Mouse (Mus musculus) erythroblast, embryonic 14.5 days (primary cell): ENCODE data around the gene Bcat2. TPM values are rescaled to one million over a fixed set of nuclear protein-coding genes. Genes with fewer than 3 reads are reported as not detected.
A peak's percentile ranks its signal among the peaks of the same experiment; 100 is the strongest.

Experiments used
- H3K27me3 ChIP-seq: 2 replicates; pipeline ENCODE4 v1.6.1; 2012; ENCODE audit warnings: inconsistent platforms; ENCODE audit not compliant: control insufficient read depth
- H3K36me3 ChIP-seq: 2 replicates; pipeline ENCODE4 v1.6.1; 2012; ENCODE audit warnings: mild to moderate bottlenecking, inconsistent platforms; ENCODE audit not compliant: control insufficient read depth
- H3K4me1 ChIP-seq: 2 replicates; pipeline ENCODE4 v1.6.1; 2012; ENCODE audit warnings: inconsistent platforms; ENCODE audit not compliant: control insufficient read depth
- H3K4me3 ChIP-seq: replicated peaks from 2 replicates; pipeline ENCODE3; 2012; ENCODE audit warnings: moderate library complexity, mild to moderate bottlenecking, inconsistent platforms
- H3K9me3 ChIP-seq: 2 replicates; pipeline ENCODE4 v1.6.1; 2012; ENCODE audit warnings: low read length, inconsistent platforms, mixed read lengths; ENCODE audit not compliant: control insufficient read depth
- GATA1 ChIP-seq: IDR thresholded peaks from 2 replicates; pipeline ENCODE4 v1.6.1; 2012; ENCODE audit warnings: low read length, inconsistent platforms, mixed read lengths
- TAL1 ChIP-seq: IDR thresholded peaks from 3 replicates; pipeline ENCODE4 v1.6.1; 2012; ENCODE audit warnings: low read length, inconsistent platforms, mixed read lengths
- polyA plus RNA-seq: library from polyadenylated mRNA; stranded (reverse); fragments of >175 nt; gene quantifications from 2 replicates; pipeline ENCODE4 v1.2.3, GENCODE M21; 2012

Gene Bcat2
- polyA plus RNA-seq, 1 experiment, result 1.1 TPM

DNA sequence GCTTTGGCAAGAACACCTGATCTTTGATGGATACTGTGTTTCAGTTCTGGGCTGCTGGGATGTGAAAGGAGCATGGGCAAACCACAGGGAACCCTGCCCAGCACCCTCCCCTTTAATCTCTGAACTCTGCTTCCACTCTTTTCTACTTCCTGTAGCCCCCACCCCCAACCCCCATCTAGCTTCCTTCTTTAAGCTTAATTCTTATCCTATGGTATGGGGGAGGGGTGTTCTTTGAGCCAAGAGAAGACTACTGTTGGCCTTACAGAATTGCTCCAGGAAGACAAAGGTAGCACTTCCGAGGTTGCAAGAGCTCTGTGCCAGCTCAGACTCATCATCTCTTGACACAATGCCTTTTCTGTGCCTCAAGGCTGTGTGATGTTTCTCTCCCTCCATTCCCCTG is 2.0 kb downstream of the Bcat2 start:
- Histone ChIP-seq H3K27me3 (no peaks in the 10 kb centered on the region), H3K4me1 (peaks cover 61% of the 10 kb centered on the region), H3K9me3 (no peaks in the 10 kb centered on the region), H3K4me3 (no peak overlapping the region), H3K36me3 (peaks cover 33% of the 10 kb centered on the region)
- TF ChIP-seq GATA1 (no peak), TAL1 (no peak)

DNA sequence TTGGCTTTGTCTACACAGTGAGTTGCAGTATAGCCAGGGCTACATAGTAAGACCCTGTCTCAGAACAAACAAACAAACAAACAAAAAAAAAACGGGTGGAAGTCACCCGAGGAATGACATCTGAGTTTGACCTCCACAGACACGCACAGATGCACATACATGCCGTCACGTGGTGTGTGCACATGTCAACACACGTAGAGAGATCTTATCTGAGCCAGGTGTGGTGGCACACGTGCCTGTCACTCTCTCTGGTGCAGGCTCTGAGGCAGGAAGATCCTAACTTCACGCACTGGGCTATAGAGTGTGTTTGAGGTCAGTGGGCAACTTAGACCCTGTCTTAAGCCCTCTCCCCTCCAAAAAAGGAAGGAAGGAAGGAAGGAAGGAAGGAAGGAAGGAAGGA is 4.0 kb downstream of the Bcat2 start:
- no peaks in the 10 kb centered on the region for H3K9me3 ChIP-seq
- peaks cover 41% of the 10 kb centered on the region for H3K4me1 ChIP-seq
- no peaks in the 10 kb centered on the region for H3K27me3 ChIP-seq
- peaks cover 45% of the 10 kb centered on the region for H3K36me3 ChIP-seq
- H3K4me3 ChIP-seq, result peak overlapping the region; percentile 53
- no peak for TF ChIP-seq GATA1
- no peak for TF ChIP-seq TAL1

DNA sequence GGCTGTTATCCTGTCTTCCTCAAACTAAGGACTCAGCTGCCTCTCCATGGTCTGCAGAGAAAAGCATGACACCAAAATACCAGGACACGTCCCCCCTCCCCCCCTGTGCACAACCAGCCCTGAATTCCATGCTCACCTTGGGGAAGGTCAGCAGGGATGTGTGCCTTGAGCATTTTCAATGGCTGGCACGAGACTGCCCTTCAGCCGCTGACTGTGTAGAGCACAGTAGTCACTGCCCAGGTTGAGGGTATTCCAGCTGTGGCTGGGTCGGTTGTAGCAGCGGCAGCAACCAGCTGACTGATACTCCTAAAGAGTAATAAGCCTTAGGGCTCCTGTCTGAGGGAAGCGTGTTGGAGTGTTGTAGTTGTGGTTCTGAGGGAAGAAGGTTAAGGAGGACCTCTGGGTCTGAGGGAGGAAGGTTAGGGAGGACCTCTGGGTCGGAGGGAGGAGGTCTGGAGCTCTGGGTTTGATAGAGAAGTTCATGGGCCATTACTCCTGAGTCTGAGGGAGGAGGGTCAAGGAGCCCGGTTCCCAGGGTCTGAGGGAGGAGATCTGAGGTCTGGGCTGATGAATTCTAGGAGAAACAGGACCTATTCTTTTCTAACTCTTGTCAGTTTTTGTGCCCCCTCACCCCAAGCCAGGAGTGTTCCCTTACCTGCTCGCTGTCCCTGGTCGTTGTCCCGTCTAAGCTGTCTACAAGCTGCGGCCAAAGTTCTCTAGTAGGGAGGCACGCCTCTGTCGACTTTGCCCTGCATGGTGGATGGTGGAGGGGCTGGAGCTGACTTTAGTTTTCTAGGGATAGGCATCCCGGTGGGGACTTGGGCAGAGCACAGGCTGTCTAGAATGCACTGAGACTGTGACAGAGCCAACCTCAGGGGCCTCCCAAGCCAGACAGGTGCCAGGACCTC is 4.8 kb downstream of the Bcat2 start:
- H3K9me3 ChIP-seq, result no peaks in the 10 kb centered on the region
- H3K27me3 ChIP-seq, result no peaks in the 10 kb centered on the region
- H3K4me1 ChIP-seq, result peaks cover 33% of the 10 kb centered on the region
- peak overlapping the region; percentile 53 for H3K4me3 ChIP-seq
- no peak for TF ChIP-seq TAL1
- peaks cover 43% of the 10 kb centered on the region for H3K36me3 ChIP-seq

DNA sequence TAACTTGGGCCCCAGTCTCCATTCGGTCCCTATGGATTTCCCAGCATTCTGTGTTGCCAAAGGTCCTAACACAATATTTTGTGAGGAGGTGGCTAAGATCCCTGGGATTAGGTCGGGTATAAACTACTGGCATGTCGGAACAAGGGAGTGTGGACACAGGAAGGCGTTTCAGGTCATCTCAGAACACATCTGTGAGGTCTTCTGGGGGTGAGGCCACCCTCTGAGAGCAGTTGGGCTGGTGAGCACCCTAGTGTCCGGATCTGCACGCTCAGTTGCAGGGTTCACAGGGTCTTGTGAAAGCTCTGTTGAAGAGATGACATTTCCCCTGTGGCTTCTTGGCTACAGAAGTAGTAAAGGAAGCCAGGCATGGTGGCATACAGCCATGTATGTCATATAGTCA is 16.0 kb downstream of the Bcat2 start:
- H3K9me3 ChIP-seq, result no peaks in the 10 kb centered on the region
- TF ChIP-seq TAL1 (no peak), GATA1 (no peak)
- H3K4me1 ChIP-seq, result peaks cover 8% of the 10 kb centered on the region
- peaks cover 46% of the 10 kb centered on the region for H3K36me3 ChIP-seq
- no peaks in the 10 kb centered on the region for H3K27me3 ChIP-seq
- no peak overlapping the region for H3K4me3 ChIP-seq

DNA sequence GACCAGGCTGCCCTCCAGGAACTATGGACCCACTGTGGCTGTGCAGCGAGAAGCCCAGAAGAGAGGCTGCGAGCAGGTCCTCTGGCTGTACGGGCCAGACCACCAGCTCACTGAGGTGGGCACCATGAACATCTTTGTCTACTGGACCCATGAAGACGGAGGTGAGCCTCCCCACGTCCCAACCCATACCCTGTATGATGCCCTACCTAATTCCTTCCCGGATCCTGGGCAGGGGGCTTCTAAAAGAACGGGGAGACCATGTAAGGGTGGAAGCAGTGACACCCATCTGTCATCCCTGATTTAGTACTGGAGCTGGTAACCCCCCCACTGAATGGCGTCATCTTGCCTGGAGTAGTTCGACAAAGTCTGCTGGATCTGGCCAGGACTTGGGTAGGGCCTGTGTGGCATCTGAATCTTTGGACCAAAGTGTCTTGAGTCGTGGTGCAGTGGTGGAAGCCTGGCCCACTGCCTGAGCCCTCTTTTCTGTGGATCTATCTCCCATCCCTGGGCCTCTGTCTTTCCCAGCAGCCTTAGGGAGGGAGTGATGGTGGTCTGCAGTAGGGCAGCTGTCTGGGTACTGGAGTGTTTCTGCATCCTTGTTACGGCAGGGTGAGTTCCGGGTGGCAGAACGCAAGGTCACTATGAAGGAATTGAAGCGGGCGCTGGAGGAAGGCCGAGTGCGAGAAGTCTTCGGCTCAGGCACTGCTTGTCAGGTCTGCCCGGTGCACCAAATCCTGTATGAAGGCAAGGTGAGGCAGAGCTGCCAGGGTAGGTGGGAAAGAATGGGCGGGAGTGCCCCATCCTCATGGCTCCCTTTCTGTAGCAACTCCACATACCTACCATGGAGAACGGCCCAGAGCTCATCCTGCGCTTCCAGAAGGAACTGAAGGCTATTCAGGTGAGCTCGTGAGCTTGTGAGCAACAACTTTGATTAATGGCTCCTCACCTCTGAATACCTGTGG is 18.0 kb downstream of the Bcat2 start:
- no peaks in the 10 kb centered on the region for H3K9me3 ChIP-seq
- H3K4me1 ChIP-seq, result peaks cover 8% of the 10 kb centered on the region
- peaks cover 39% of the 10 kb centered on the region for H3K36me3 ChIP-seq
- no peak for TF ChIP-seq TAL1
- no peak for TF ChIP-seq GATA1
- H3K4me3 ChIP-seq, result no peak overlapping the region
- no peaks in the 10 kb centered on the region for H3K27me3 ChIP-seq

DNA sequence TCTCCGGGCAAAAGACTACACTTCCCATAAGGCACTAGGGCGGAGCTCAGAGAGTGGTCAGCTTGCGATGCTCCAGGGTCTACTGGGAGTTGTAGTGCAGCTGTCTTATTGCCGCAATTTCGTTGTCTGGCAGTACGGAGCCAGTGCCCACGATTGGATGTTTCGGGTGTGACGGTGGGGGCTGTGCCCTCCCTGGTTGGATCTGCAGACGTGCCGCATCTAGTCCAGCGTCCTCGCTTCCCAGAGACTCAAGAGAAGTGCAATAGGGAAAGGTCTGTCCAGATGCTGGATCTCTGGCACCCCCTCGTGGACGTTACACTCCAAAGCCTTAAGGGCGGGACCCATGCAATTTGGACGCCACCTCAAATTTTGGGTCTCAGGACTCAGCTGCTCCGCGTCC is 19.2 kb downstream of the Bcat2 start:
- peaks cover 37% of the 10 kb centered on the region for H3K36me3 ChIP-seq
- no peaks in the 10 kb centered on the region for H3K27me3 ChIP-seq
- peaks cover 9% of the 10 kb centered on the region for H3K4me1 ChIP-seq
- no peaks in the 10 kb centered on the region for H3K9me3 ChIP-seq
- TF ChIP-seq GATA1 (no peak), TAL1 (no peak)
- peak overlapping the region; percentile 63 for H3K4me3 ChIP-seq

DNA sequence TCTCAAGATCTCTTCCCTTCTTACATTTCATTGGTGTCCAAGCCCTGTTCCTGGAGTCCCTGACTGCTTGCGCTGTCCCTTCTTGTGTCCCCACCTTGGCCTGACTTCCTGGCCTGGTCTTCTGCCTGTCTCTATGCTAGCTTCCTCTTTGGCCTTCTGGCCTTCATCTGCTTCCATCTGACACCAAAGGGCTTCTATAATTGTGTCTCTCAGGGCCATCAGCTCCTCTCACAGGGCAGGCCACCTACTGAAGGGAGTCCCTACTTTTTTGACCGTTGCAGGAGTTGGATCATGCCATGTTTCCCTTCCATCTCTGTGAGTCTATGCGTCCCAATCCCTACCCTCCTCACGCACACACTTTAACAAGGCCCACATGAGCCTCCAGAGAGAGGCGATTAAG is 19.9 kb downstream of the Bcat2 start:
- Histone ChIP-seq H3K9me3 (no peaks in the 10 kb centered on the region), H3K4me3 (no peak overlapping the region), H3K36me3 (peaks cover 31% of the 10 kb centered on the region), H3K27me3 (no peaks in the 10 kb centered on the region), H3K4me1 (peaks cover 11% of the 10 kb centered on the region)
- TF ChIP-seq TAL1 (no peak), GATA1 (no peak)

DNA sequence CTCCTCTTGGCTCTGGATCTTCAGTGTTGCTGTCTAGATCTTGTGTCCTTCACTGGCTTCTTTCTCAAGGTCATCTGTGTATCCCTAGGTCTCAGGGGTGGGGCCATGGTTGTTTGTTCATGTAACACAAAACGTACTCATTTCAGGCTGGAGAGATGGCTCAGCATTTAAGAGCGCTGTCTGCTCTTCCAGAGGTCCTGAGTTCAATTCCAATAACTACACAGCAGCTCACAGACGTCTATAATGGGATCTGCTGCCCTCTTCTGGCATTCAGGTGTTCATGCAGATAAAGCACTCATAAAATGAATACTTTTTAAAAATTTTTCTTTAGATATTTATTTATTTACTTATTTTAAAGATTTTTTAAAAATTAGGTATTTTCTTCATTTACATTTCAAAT is 20.9 kb downstream of the Bcat2 start:
- peaks cover 21% of the 10 kb centered on the region for H3K36me3 ChIP-seq
- no peaks in the 10 kb centered on the region for H3K27me3 ChIP-seq
- H3K4me3 ChIP-seq, result no peak overlapping the region
- no peak for TF ChIP-seq GATA1
- no peak for TF ChIP-seq TAL1
- peaks cover 11% of the 10 kb centered on the region for H3K4me1 ChIP-seq
- no peaks in the 10 kb centered on the region for H3K9me3 ChIP-seq

DNA sequence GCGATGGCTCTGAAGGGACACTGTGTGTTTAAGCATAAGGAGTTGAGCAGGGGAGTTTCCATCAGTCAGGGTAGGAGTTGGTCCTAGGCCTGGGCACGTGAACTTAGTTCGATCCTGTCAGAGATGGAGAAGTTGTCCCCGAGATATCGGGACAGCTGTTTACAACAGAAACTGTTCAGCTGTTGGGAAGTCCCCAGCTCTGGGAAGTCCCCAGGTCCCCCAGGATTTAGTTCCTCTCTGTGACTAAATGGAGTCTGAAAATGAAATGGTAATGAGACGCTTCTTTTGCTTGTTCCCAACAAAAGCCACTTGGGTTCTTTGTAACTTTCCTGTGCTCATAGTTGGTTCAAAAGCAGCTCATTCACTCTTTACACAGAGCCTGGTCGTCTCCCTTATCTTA is 21.9 kb downstream of the Bcat2 start:
- Histone ChIP-seq H3K9me3 (no peaks in the 10 kb centered on the region), H3K36me3 (peaks cover 13% of the 10 kb centered on the region), H3K27me3 (no peaks in the 10 kb centered on the region), H3K4me3 (no peak overlapping the region), H3K4me1 (peaks cover 11% of the 10 kb centered on the region)
- TF ChIP-seq GATA1 (no peak), TAL1 (no peak)
